Mouse (Mus musculus): ENCODE measurements at regions not wholly inside any gene's neighbourhood (a gene's known extent, or its start where the extent isn't known, plus 50 kb on each side); places are given as distances from the start of the nearest gene placed in this dataset.

- Histone ChIP-seq H3K4me1 (ENCODE audit: control insufficient read depth, insufficient read depth, low read length) (no peaks in the 10 kb centered on the region), H3K9ac (ENCODE audit: low read length) (no peak overlapping the region), H3K4me3 (ENCODE audit: low read depth, low read length) (no peak overlapping the region), H3K27ac (replicated peaks; ENCODE audit: low read depth, low read length) (no peak overlapping the region), H3K9me3 (ENCODE audit: control insufficient read depth, low read length) (no peaks in the 10 kb centered on the region), H3K4me2 (ENCODE audit: low read depth, severe bottlenecking) (no peak overlapping the region), H3K27me3 (ENCODE audit: control insufficient read depth, insufficient read depth, low read length) (no peaks in the 10 kb centered on the region), H3K36me3 (ENCODE audit: control insufficient read depth, insufficient read depth, low read length) (no peaks in the 10 kb centered on the region)
- WGBS: 90% methylated on average over 9 of the region's 9 CpGs
- DNase-seq (ENCODE audit: low spot score): no peak
- ATAC-seq (ENCODE audit: insufficient number of reproducible peaks, low FRiP score, low TSS enrichment, low read depth): no peak
Observed at GRCm38 (mm10) chr12:54549659-54550058, 106.7 kb downstream of the Sptssa start.

GRCm38 (mm10) chr12:54545821-54546608 is 110.4 kb downstream of the Sptssa start:
- Histone ChIP-seq H3K4me1 (ENCODE audit: control insufficient read depth, insufficient read depth, low read length) (no peaks in the 10 kb centered on the region), H3K4me2 (ENCODE audit: low read depth, severe bottlenecking) (no peak overlapping the region), H3K9me3 (ENCODE audit: control insufficient read depth, low read length) (no peaks in the 10 kb centered on the region), H3K27ac (replicated peaks; ENCODE audit: low read depth, low read length) (no peak overlapping the region), H3K36me3 (ENCODE audit: control insufficient read depth, insufficient read depth, low read length) (no peaks in the 10 kb centered on the region), H3K4me3 (ENCODE audit: low read depth, low read length) (no peak overlapping the region), H3K27me3 (ENCODE audit: control insufficient read depth, insufficient read depth, low read length) (no peaks in the 10 kb centered on the region), H3K9ac (ENCODE audit: low read length) (no peak overlapping the region)
- 40% methylated on average over 16 of the region's 16 CpGs for WGBS
- peak; percentile 90 for DNase-seq (ENCODE audit: low spot score)
- no peak for ATAC-seq (ENCODE audit: insufficient number of reproducible peaks, low FRiP score, low TSS enrichment, low read depth)

GRCm38 (mm10) chr12:54538320-54538705 is 118.1 kb downstream of the Sptssa start:
- WGBS: 88% methylated on average over 4 of the region's 4 CpGs
- H3K9me3 ChIP-seq (ENCODE audit: control insufficient read depth, low read length): no peaks in the 10 kb centered on the region
- no peak overlapping the region for H3K4me2 ChIP-seq (ENCODE audit: low read depth, severe bottlenecking)
- no peak overlapping the region for H3K27ac ChIP-seq (replicated peaks; ENCODE audit: low read depth, low read length)
- no peak overlapping the region for H3K9ac ChIP-seq (ENCODE audit: low read length)
- no peaks in the 10 kb centered on the region for H3K36me3 ChIP-seq (ENCODE audit: control insufficient read depth, insufficient read depth, low read length)
- DNase-seq (ENCODE audit: low spot score) (no peak), ATAC-seq (ENCODE audit: insufficient number of reproducible peaks, low FRiP score, low TSS enrichment, low read depth) (no peak)
- no peaks in the 10 kb centered on the region for H3K4me1 ChIP-seq (ENCODE audit: control insufficient read depth, insufficient read depth, low read length)
- H3K27me3 ChIP-seq (ENCODE audit: control insufficient read depth, insufficient read depth, low read length): no peaks in the 10 kb centered on the region
- H3K4me3 ChIP-seq (ENCODE audit: low read depth, low read length): no peak overlapping the region

- 86% methylated on average over 7 of the region's 7 CpGs for WGBS
- no peak for DNase-seq (ENCODE audit: low spot score)
- no peak overlapping the region for H3K9ac ChIP-seq (ENCODE audit: low read length)
- no peak overlapping the region for H3K4me3 ChIP-seq (ENCODE audit: low read depth, low read length)
- no peak for ATAC-seq (ENCODE audit: insufficient number of reproducible peaks, low FRiP score, low TSS enrichment, low read depth)
- H3K36me3 ChIP-seq (ENCODE audit: control insufficient read depth, insufficient read depth, low read length): no peaks in the 10 kb centered on the region
- H3K4me2 ChIP-seq (ENCODE audit: low read depth, severe bottlenecking): no peak overlapping the region
- H3K27me3 ChIP-seq (ENCODE audit: control insufficient read depth, insufficient read depth, low read length): no peaks in the 10 kb centered on the region
- no peak overlapping the region for H3K27ac ChIP-seq (replicated peaks; ENCODE audit: low read depth, low read length)
- no peaks in the 10 kb centered on the region for H3K9me3 ChIP-seq (ENCODE audit: control insufficient read depth, low read length)
- H3K4me1 ChIP-seq (ENCODE audit: control insufficient read depth, insufficient read depth, low read length): no peaks in the 10 kb centered on the region
Observed at GRCm38 (mm10) chr12:54537690-54538319, 118.6 kb downstream of the Sptssa start.

- DNase-seq (ENCODE audit: low spot score) (no peak), ATAC-seq (ENCODE audit: insufficient number of reproducible peaks, low FRiP score, low TSS enrichment, low read depth) (no peak)
- H3K36me3 ChIP-seq (ENCODE audit: control insufficient read depth, insufficient read depth, low read length): no peaks in the 10 kb centered on the region
- no peaks in the 10 kb centered on the region for H3K4me1 ChIP-seq (ENCODE audit: control insufficient read depth, insufficient read depth, low read length)
- H3K9me3 ChIP-seq (ENCODE audit: control insufficient read depth, low read length): no peaks in the 10 kb centered on the region
- 80% methylated on average over 7 of the region's 7 CpGs for WGBS
- H3K4me2 ChIP-seq (ENCODE audit: low read depth, severe bottlenecking): no peak overlapping the region
- no peaks in the 10 kb centered on the region for H3K27me3 ChIP-seq (ENCODE audit: control insufficient read depth, insufficient read depth, low read length)
- H3K9ac ChIP-seq (ENCODE audit: low read length): no peak overlapping the region
- H3K4me3 ChIP-seq (ENCODE audit: low read depth, low read length): no peak overlapping the region
- no peak overlapping the region for H3K27ac ChIP-seq (replicated peaks; ENCODE audit: low read depth, low read length)
Observed at GRCm38 (mm10) chr12:54537022-54537421, 119.4 kb downstream of the Sptssa start.

- Histone ChIP-seq H3K9ac (ENCODE audit: low read length) (no peak overlapping the region), H3K4me2 (ENCODE audit: low read depth, severe bottlenecking) (no peak overlapping the region), H3K27ac (replicated peaks; ENCODE audit: low read depth, low read length) (no peak overlapping the region), H3K27me3 (ENCODE audit: control insufficient read depth, insufficient read depth, low read length) (no peaks in the 10 kb centered on the region), H3K4me3 (ENCODE audit: low read depth, low read length) (no peak overlapping the region), H3K9me3 (ENCODE audit: control insufficient read depth, low read length) (no peaks in the 10 kb centered on the region), H3K36me3 (ENCODE audit: control insufficient read depth, insufficient read depth, low read length) (no peaks in the 10 kb centered on the region), H3K4me1 (ENCODE audit: control insufficient read depth, insufficient read depth, low read length) (no peaks in the 10 kb centered on the region)
- DNase-seq (ENCODE audit: low spot score) (no peak), ATAC-seq (ENCODE audit: insufficient number of reproducible peaks, low FRiP score, low TSS enrichment, low read depth) (no peak)
- 67% methylated on average over 6 of the region's 9 CpGs for WGBS
Observed at GRCm38 (mm10) chr12:54535556-54536516, 120.5 kb downstream of the Sptssa start.

- Histone ChIP-seq H3K4me1 (ENCODE audit: control insufficient read depth, insufficient read depth, low read length) (no peaks in the 10 kb centered on the region), H3K4me3 (ENCODE audit: low read depth, low read length) (no peak overlapping the region), H3K36me3 (ENCODE audit: control insufficient read depth, insufficient read depth, low read length) (no peaks in the 10 kb centered on the region), H3K27me3 (ENCODE audit: control insufficient read depth, insufficient read depth, low read length) (no peaks in the 10 kb centered on the region), H3K27ac (replicated peaks; ENCODE audit: low read depth, low read length) (no peak overlapping the region), H3K4me2 (ENCODE audit: low read depth, severe bottlenecking) (no peak overlapping the region), H3K9ac (ENCODE audit: low read length) (no peak overlapping the region), H3K9me3 (ENCODE audit: control insufficient read depth, low read length) (no peaks in the 10 kb centered on the region)
- WGBS: 62% methylated on average over 7 of the region's 7 CpGs
- ATAC-seq (ENCODE audit: insufficient number of reproducible peaks, low FRiP score, low TSS enrichment, low read depth): no peak
- no peak for DNase-seq (ENCODE audit: low spot score)
Observed at GRCm38 (mm10) chr12:54534910-54535309, 121.5 kb downstream of the Sptssa start.

GRCm38 (mm10) chr12:54533134-54533533 is 123.2 kb downstream of the Sptssa start:
- Histone ChIP-seq H3K27ac (replicated peaks; ENCODE audit: low read depth, low read length) (no peak overlapping the region), H3K9me3 (ENCODE audit: control insufficient read depth, low read length) (no peaks in the 10 kb centered on the region), H3K36me3 (ENCODE audit: control insufficient read depth, insufficient read depth, low read length) (no peaks in the 10 kb centered on the region), H3K27me3 (ENCODE audit: control insufficient read depth, insufficient read depth, low read length) (no peaks in the 10 kb centered on the region), H3K4me2 (ENCODE audit: low read depth, severe bottlenecking) (no peak overlapping the region), H3K4me3 (ENCODE audit: low read depth, low read length) (no peak overlapping the region), H3K9ac (ENCODE audit: low read length) (no peak overlapping the region), H3K4me1 (ENCODE audit: control insufficient read depth, insufficient read depth, low read length) (no peaks in the 10 kb centered on the region)
- no peak for ATAC-seq (ENCODE audit: insufficient number of reproducible peaks, low FRiP score, low TSS enrichment, low read depth)
- WGBS: 56% methylated on average over 5 of the region's 5 CpGs
- no peak for DNase-seq (ENCODE audit: low spot score)

Data from limb, embryonic 11.5 days (tissue).